Mouse (Mus musculus) embryonic fibroblast, embryonic 13.5 days (primary cell): Measurements from ENCODE around the gene Ncoa3. TPM values are rescaled to one million over a fixed set of nuclear protein-coding genes. Genes with fewer than 3 reads are reported as not detected.

Source experiments
- H3K27ac ChIP-seq: 2 replicates; pipeline ENCODE4 v1.5.1; 2012; ENCODE audit warnings: low read length, control low read depth, inconsistent platforms; ENCODE audit not compliant: insufficient read depth
- H3K4me1 ChIP-seq: 2 replicates; pipeline ENCODE4 v1.6.1; 2011; ENCODE audit warnings: low read length; ENCODE audit not compliant: control insufficient read depth, insufficient read depth
- H3K4me3 ChIP-seq: 2 replicates; pipeline ENCODE4 v1.5.1; 2011; ENCODE audit warnings: mild to moderate bottlenecking, control low read depth, low read length; ENCODE audit not compliant: insufficient read depth
- CTCF ChIP-seq: IDR thresholded peaks from 2 replicates; pipeline ENCODE4 v1.5.1; 2011; ENCODE audit warnings: mild to moderate bottlenecking, control low read depth, low read length, moderate library complexity, borderline replicate concordance; ENCODE audit not compliant: insufficient read depth
- POLR2A ChIP-seq: IDR thresholded peaks from 2 replicates; pipeline ENCODE4 v1.6.1; 2011; ENCODE audit warnings: low read depth, mild to moderate bottlenecking, control low read depth, low read length, moderate library complexity
- polyA plus RNA-seq: library from polyadenylated mRNA; stranded (reverse); fragments of >200 nt; gene quantifications from 2 replicates; pipeline ENCODE4 v1.2.4, GENCODE M21; 2011; ENCODE audit warnings: low read depth; ENCODE audit not compliant: missing spikeins, insufficient read length

The Ncoa3 gene
- polyA plus RNA-seq, 1 experiment = 27.2 TPM

DNA sequence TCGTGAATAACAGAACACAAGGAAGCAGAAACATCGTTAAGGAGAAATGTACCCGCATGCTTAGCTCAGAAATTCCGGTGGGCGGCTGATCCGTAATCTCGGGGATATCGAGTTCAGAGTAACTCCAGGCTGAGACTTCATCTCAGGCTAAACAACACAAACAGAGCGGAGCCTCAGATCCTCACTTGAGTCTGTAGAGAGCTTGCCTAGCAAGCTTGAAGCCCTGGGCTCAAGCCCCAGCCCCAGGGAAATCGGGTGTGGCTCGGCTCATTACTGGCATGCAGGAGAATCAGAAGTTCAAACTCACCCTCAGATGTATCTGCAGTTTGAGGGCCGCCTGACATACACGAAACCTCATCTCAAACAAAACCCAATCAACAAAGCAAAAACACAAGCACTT, 22.5 kb upstream of the Ncoa3 start:
- H3K4me1 ChIP-seq = peaks cover 9% of the 10 kb centered on the region
- TF ChIP-seq CTCF = no peak
- TF ChIP-seq POLR2A = no peak
- no peak overlapping the region for H3K4me3 ChIP-seq
- no peak overlapping the region for H3K27ac ChIP-seq

DNA sequence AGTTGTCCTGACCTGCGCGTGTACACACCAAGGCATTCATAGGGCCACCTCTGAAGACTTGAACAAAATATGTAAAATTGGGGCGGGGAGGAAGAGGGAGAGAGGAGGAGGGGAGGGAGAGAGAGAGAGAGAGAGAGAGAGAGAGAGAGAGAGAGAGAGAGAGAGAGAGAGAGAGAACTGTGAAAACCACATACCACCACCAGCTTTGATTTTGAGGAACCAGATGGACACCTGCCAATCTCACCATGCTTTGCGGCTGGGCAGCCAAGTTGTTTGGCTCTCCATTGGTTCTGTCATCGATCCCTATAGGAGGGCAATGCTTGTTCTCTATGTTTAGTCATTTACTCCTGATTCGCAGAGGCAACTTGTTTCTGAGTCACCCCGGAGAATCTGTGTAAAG, 21.7 kb upstream of the Ncoa3 start:
- H3K27ac ChIP-seq = no peak overlapping the region
- peaks cover 9% of the 10 kb centered on the region for H3K4me1 ChIP-seq
- TF ChIP-seq POLR2A = no peak
- TF ChIP-seq CTCF = no peak
- H3K4me3 ChIP-seq = no peak overlapping the region

DNA sequence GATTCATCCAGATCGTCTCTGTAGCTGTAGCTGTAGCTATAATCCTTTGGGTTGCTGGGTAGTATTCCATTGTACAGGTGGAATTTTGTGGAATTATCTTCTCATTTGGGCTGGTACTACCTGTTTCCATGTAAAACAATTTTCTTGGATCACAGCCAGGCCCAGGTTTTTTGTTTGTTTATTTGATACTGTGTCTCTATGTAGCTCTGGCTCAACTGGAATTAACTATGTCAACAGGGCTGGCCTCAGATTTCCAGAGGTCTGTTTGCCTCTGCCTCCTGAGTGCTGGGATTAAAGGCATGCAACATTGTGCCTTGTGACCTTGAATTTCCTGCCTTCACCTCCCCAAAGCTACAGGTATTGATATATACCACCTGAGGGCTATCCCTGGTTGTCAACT, 18.1 kb upstream of the Ncoa3 start:
- Histone ChIP-seq H3K4me1 (peaks cover 3% of the 10 kb centered on the region; the same call in 1 of the 2 replicates), H3K4me3 (no peak overlapping the region), H3K27ac (no peak overlapping the region)
- TF ChIP-seq POLR2A = no peak

DNA sequence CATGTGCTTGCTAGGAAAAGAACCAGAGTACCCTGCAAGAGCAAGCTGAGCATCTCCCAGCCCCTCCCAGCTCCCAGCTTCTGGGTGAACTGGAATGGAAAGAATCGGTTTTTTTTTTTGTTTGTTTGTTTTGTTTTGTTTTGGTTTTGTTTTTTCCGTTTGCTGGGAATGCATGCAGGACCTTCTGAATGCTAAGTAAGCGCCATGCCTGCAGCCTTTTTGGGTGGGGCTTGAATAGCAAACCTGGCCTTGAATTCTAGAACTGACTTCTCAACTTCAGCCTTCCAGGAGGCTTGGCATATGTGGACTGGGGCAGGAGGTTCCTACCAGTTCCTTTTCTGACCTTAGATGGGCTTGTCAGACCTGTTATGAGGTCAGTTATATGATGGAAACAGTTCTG, 16.2 kb upstream of the Ncoa3 start:
- H3K4me1 ChIP-seq = no peaks in the 10 kb centered on the region
- TF ChIP-seq POLR2A = no peak
- TF ChIP-seq CTCF = no peak
- no peak overlapping the region for H3K27ac ChIP-seq
- no peak overlapping the region for H3K4me3 ChIP-seq

DNA sequence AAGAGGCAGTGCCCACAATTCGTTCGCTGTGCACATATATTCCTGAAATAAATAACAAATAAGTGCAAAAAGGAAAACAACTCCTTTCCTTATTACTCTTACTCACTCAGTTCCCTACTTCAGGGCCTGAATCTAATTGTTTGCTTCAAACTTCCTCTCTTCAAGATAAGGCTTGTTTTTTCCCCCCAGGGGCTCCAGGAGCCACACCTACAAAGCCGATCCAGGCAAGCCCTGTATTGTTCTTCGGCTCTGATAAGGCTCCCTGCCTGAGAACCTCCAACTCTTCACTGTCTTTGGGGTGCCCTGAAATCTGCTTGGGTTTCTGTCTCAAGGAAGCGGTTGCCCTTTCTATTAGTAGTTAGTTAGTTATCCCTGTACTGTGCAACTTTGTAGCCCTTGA, 15.6 kb upstream of the Ncoa3 start:
- Histone ChIP-seq H3K27ac (no peak overlapping the region), H3K4me3 (no peak overlapping the region), H3K4me1 (no peaks in the 10 kb centered on the region)
- TF ChIP-seq POLR2A (no peak), CTCF (no peak)

GRCm38 (mm10) chr2:165978119-165978518, 14.3 kb upstream of the Ncoa3 start:
- Histone ChIP-seq H3K4me3 (no peak overlapping the region), H3K27ac (no peak overlapping the region), H3K4me1 (no peaks in the 10 kb centered on the region)
- TF ChIP-seq POLR2A (no peak), CTCF (no peak)

DNA sequence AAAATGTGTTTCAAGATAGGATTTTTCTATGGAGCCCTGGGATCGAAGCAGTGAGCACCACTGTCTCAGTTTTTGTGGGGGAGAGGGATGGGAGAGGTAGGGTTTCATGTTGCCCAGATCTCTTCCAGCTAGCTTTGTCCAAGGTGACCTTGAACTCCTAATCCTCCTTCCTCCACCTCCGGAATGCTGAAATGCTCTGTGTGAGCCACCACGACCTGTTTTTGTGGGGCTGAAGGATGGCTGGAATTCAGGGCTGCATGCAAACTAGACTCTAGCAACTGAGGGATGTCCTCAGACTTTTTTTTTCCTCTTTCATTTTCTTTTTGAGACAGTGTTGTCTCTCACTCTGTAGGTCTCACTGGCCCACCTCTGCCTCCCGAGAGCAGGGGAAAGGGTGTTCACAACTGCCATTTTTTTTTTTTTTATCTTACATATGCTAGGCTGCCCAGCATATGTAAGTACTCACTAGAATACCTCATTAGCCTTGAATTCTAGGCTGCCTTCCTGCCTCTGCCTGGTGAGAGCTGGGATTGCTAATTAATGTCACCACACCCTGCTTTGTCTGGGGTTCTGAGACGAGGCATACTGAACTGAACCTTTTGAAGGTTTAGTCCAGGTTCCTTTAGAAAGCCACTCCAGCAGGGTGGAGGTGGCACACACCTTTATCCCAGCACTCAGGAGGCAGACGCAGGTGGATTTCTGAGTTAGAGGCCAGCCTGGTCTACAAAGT, 11.0 kb upstream of the Ncoa3 start:
- no peak overlapping the region for H3K27ac ChIP-seq
- no peaks in the 10 kb centered on the region for H3K4me1 ChIP-seq
- TF ChIP-seq CTCF (no peak), POLR2A (no peak)
- no peak overlapping the region for H3K4me3 ChIP-seq

- Histone ChIP-seq H3K4me3 (no peak overlapping the region), H3K4me1 (no peaks in the 10 kb centered on the region), H3K27ac (no peak overlapping the region)
- TF ChIP-seq POLR2A (no peak), CTCF (no peak)
Observed at GRCm38 (mm10) chr2:165982512-165983389, 9.7 kb upstream of the Ncoa3 start.

DNA sequence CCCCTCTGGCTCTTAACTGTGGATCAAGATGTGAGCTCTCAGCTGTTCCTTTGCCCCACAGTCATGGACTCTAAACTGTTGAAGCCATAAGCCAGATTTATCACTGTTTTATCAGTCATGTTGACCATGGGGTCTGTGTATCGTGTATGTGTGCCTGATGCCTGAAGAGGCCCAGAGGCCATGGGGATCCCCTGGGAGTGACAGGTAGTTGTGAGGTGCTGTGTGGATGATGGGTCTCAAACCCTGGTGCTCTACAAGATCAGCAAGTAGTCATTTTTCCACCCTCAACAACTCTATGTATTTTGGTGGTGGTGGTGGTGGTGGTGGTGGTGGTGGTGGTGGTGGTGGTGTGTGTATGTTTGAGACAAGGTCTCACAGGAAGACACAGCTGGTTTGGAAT, 8.1 kb upstream of the Ncoa3 start:
- no peak overlapping the region for H3K4me3 ChIP-seq
- no peaks in the 10 kb centered on the region for H3K4me1 ChIP-seq
- no peak overlapping the region for H3K27ac ChIP-seq
- TF ChIP-seq POLR2A (no peak), CTCF (no peak)

DNA sequence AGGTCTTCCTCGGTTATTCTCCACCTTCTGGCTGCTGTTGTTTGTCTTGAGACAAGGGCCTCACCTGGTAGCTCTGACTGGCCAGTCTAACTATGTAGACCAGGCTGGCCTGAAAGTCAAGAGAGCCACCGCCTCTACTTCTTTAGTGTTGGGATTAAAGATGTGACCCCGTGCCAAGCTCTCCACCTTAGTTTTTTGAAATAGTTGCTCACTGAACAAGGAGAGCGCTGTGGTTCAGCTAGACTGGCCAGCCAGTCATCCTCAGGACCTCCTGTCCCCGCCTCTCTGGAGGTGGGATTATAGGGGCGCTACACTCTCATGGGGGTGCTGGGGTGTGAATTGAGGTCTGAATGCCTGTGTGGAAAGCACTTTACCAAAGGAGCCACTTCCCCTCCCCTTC, 7.5 kb upstream of the Ncoa3 start:
- Histone ChIP-seq H3K4me1 (no peaks in the 10 kb centered on the region), H3K27ac (no peak overlapping the region), H3K4me3 (no peak overlapping the region)
- no peak for TF ChIP-seq CTCF
- TF ChIP-seq POLR2A = no peak
